Mouse (Mus musculus) testis, postnatal 10 days (tissue): ENCODE measurements around the gene Taok2.

Source experiments
- DNase-seq: peaks from one replicate; pipeline ENCODE4 v3.0.0; 2021; ENCODE audit warnings: low spot score

Gene Taok2

DNA sequence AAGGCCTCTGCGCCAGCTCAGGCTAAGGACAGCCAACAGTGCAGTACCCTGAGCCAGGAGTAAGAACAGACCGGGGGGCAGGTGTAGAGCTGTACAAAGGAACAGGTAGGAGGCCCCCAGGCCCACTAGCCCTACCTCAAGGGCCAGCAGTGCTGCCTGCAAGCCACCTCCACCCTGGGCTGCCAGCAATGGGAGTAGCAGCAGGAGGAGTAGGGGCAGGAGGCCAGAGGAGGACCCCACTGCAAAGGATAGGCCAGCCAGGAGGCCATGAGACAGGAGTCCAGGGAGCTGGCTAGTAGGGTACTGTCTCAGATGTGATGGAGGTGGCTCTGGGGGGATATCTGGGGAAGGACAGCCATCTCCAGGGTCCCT, 14.0 kb downstream of the Taok2 start:
- no peak for DNase-seq

DNA sequence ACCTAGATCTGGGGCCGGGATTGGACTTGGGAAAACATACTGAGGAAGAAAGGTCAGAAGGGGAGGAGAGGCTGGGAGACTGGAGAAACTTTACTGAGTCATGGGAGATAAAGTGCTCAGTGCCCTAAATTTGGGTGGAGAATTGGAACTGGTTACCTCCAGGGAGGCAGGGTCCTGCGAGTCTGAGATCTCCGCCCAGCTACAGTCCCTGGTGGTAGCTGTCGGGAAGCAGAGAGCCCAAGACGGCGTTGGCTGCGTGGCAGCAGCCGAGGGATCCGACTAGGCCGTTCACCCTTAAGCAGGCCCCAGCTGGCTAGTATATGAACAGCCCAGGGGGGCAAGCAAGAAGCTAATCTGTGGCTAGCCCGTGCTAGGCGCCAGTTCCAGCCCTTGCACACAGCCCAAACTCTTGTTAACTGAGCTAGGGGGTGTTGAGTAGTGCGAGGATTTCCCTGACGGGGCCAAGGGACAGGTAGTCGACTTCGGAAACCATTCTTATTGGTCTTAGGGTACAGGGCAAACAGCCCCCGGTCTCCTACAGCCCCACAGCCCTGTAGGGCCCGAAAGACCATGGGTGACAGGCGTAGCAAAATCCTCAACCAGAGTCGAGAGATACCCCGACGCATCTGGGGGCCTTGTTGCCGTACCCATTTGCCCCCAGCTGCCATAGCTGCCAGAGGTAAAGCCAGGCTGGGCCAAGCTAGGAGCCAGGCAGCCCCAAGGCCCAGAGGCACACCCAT, 14.6 kb downstream of the Taok2 start:
- no peak for DNase-seq

DNA sequence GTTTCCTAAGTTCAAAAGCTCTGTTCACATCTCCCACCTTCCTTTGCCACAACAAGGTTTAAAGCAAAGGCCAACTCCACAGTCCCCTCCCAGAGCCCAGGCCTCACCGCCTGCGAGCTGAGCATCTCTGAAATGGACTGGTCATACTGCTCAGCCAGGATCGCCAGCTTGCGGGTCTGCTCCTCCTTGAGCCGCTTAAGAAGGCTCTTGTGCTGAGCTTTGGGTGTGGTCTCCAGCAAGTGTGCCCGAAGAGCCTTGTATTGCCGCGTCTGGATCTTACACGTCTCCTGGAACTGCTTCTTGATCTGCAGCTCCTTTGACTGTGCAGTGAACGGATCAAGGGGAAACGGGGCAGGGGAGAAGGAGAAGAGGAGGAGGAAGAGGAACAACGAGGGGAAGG, 16.5 kb downstream of the Taok2 start:
- DNase-seq, result no peak

DNA sequence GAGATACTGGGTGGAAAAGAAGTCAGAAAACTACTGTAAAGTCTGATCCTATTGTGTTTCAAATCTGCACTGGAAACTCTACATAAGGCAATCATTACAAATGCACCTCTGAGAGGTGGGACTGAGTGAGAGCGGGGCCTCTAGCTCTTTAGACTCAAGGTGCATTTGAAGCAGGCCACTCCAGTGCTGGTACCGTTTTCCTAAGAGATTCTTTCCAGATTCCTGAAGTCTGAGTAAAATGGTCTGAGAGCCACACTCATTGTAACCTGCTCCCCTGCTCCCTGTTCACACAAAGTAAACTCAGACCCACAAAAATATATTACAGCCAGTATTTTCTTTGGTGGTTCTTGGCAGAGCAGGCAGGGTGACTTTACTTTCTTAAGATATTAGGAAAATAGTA, 17.0 kb downstream of the Taok2 start:
- no peak for DNase-seq

DNA sequence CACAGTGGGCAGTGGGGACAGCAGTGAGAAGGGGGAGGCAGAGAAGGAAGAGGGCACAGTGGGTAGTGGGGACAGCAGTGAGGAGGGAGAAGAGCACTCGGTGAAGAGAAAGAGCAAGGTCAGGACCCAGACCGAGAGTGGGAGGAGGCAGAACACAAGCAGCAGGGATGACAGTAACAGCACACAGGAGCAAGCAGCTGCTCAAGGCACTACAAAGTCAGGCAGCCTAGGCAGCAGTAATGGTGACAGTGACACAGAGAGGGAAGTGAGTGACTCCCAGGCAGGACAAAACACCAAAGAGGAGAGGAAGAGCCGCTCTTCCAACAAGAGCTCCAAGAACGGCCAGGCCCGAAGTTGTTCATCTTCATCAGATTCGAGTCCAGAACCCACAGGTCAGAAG, 20.7 kb downstream of the Taok2 start:
- DNase-seq, result no peak

DNA sequence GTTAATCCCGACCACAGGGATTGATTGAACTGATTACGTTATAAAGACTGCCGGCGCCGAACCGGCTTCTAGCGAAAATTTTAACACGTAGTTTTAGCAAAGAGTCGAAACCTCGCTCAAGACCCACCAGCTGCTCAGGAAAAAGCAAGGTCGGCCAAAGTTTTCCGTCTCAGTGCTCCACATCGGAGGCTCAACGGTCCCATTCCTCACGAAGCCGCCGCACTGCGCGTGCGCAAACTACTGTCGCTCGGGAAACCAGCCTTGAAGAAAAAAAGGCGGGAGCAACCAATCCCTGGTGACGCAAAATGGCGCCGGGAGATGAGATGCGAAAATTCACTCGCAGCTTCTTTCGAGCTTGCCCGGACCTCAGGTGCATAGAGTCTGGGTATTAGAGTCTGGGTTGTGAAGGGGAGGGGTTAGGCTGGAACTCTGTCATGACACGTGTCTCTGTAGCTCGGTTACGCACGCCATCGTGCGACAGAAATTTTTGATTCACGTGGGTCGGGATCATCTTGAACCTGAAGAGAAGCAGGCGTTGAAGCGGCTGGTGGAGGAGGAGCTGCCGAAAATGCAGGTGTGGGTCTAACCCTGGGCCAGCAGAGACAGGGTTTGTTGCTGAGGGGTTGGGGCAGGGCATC, 22.2 kb downstream of the Taok2 start, which contains the start of gene Ino80e:
Gene Ino80e (minus strand): TSS at position 231 of the 638 bp plus-strand sequence.
- DNase-seq, result peak; percentile 96

DNA sequence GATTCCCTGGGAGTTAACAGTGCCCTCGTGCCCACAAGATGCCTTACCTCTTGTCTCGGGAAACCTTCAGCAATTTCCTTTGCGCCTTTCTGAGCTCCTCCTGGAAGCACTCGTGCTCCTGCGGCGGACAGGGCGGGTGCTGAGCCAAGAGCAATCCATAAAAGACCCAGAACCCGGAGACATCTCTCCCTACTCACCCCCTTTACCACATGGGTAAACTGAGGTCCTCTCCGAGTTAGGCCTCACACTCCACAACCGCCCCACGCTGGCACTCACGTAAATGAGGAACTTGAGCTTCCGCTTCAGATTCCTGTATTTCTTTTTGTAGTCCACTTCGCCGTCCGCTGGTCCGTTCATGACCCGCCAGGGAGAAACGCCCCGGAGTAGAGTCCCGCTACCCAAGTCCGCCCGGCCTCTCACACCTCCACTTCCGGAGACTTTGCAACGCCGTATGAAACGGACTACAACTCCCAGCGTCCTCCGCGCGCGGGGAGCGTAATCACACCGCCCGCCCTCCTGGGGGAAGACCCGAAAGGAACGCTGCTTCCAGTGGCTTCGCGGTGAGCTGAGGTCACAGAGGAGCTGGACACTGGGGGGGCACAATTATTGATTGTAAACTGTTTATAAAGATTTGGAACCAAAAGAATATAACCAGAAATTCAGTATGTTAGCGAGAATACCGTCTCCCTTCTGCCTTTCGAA, 22.9 kb downstream of the Taok2 start, which contains the start of gene Hirip3:
Gene Hirip3 (plus strand): TSS at position 544 of the 702 bp plus-strand sequence.
- DNase-seq, result peak; percentile 96

DNA sequence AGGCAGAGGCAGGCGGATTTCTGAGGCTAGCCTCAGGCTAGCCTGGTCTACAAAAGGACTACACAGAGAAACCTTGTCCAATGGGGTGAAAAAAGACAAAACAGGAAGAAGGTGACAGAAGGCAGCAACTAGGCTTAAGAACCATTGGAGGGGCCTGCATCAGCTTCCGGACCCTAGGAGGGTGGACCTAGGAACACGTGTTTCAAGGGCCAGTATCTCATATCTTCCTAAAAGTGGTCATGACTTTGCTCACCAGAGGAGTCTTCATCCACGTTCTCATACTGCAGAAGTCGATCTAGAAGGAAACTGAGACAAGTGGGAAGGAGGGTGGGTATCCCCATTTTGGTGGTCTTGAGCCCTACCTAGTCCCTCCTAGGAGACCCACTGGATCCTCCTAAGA, 23.5 kb downstream of the Taok2 start:
- DNase-seq, result no peak

DNA sequence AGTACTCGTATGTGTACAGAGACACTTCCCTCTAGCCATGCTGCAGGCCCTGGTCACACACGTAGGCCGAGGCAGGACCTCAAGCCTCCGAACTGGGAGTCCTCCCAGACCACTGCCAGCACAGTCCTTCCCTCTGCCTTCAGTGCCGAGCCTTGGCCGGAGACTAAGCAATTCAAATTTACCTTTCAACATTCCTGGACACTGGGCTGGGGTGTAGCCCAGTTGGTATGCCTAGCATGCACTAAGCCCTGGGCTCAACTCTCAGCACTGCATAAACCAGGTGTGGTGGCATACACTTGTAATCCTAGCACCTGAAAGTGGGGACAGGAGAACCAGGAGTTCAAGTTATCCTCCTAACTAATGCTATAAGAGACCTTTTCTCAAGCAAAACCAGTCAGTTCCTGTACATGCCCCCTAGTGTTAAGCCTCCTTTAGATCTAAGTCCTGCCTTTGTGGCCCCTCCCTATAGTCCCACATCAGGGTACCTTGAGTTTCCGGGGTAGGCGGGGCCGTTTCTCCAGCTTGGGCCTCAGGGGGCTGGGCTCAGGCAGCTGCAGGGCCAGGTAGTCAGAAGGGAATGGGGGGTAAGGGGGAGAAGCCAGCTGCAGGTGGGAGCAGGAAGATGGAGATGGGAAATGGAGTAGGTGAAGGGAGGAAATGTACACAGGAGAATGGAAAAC, 27.6 kb downstream of the Taok2 start:
- DNase-seq, result no peak

DNA sequence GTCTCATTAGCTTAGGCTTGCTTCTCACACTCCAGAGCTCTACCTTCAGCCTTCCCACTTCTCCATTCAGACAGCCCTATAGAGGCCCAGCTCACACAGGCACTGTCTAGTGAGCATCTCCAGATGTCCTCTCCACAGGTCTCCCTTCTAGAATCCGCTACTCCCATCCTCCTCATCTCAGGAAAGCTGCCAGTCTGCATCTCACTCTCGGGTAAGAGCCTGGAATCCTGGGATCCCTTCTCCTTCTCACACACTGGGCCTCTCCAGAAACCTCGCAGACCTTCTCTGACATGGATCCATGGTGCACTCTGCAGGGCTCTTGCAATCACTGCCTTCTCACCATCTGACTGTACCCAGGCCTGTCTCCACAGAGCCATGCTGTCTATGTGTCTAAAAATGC, 28.9 kb downstream of the Taok2 start:
- no peak for DNase-seq

DNA sequence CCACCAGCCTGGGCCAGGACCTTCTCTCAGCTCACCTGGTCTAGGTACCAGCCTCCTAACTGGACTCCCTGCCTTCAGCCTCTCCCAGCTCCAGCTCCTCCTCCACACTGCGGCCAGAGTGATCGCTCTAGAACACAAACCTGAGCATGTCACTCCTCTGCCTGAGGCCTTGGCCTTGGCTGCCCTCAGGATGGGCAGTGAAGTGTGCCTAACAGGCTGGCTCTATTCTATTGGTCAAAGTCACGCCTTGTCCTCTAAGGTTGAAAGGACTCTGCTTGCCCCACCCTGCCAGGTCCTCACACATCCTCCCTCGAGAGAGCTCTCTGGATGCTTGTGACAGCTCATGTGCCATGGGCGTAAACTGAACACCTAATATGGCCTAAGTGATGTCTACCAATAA, 31.0 kb downstream of the Taok2 start:
- DNase-seq, result no peak

DNA sequence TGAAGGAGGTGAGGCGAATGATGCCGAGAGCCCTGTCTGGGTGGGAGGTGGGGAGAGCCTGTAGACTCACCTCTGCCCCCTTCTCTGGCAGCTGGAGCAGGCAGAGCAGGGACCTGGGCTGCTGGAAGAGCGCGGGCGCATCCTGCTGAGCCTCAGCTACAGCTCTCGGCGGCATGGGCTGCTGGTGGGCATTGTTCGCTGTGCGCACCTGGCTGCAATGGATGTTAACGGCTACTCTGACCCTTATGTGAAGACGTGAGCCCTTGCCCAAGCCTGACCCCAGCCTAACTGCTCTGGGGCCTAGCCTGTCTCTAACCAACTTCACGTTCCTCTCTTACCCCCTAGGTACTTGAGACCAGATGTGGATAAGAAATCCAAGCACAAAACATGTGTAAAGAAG, 33.3 kb downstream of the Taok2 start:
- DNase-seq, result no peak

DNA sequence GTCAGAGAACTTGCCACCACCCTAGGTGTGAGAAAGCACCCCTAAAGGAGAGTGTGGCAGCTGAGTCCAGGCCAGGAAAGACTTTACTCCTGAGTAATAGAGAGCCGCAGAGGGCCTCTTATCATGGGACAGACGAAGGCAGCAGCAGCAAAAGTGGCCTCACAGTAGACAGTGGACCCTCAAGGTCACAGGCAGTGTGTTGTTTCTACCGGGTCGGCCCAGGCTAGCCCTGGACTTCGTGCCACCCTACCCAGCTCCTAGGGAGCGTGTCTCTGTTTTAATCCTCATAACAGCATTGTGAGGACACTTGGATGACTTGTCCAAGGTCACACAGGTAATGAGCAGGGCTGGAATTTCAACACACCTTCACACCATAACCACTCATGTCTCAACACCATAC, 34.3 kb downstream of the Taok2 start:
- no peak for DNase-seq

DNA sequence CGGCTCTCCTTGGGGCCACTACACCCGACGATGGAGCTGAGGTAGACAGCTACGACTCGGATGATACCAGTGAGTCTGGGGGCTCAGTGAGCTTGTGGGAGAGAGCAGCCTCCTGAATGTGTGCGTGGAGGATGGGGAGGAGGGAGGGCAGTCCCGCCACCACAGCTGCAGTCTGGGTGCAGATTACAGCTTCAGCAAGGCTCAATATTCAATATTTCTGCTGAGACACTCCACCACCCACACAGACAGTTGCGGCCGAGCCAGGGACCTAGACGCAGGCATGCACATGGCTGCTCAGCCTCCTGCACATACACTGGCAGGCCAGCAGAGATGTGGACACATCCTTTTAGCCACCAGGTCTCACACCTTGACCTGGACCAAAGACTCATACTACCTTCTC, 35.7 kb downstream of the Taok2 start:
- no peak for DNase-seq

DNA sequence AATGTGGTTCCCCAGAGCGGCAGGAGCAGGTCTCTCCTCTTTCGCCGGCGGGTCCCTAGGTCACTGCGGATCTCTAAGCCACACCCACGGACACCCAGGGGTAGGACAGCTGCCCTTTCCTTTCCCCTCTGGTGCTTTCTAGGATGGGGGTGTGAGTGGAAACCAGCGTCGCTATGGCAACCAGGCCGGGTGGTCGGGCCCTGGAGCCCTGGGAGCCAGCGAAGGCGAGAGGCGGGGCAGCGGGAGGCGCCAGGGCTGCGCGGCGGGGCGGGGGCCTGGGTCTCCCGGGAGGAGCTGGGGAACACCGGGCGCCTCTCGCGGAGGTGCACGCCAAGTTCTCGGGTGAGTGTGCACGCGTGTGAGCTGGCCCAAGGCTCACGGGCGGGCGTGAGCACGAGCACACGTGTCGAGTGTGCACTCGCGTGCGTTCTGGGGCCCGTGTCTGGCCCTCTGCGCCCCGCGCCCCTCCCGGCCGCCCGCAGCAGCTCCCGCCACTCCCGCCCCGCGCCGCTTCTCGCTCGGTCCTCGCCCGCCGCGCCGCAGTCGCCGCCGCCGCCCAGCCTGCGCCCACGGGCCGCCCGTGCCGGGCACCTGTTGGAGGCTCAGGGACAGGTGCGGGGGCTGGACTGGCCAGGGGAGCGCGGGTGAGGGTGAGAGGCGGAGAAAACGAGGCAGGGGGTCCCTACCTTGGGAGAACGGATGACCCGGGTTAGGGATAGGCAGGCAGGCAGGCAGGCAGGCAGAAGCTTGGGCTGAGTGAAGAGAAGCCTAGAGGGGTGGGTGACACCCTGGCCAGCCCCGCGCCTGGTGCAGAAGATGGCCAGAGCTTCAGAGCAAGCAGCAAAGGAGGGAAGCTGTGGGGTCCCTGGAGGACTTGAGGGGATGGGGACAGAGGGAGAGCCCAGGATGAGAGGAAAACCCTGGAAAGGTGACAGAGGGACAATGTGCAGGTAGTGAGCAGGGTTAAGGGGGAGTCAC, 36.8 kb downstream of the Taok2 start:
- peak; percentile 74 for DNase-seq

DNA sequence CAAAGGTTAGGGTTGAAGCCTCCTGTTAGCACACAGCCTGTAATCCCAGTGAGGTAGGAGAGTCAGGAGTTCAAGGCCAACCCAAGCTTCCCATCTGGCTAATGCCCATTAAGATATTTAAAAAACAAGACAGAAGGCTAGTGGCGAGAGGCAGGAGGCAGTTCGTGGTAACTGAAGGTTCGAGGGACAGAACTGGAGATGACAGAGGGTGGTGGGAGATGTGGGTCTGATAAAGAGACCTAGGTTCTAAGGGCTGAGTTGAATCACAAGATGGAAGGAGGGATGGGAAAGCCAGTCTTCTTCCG, 37.4 kb downstream of the Taok2 start, which contains the start of gene Doc2a:
Gene Doc2a (plus strand): TSS at position 301 of the 305 bp plus-strand sequence.
- no peak for DNase-seq

DNA sequence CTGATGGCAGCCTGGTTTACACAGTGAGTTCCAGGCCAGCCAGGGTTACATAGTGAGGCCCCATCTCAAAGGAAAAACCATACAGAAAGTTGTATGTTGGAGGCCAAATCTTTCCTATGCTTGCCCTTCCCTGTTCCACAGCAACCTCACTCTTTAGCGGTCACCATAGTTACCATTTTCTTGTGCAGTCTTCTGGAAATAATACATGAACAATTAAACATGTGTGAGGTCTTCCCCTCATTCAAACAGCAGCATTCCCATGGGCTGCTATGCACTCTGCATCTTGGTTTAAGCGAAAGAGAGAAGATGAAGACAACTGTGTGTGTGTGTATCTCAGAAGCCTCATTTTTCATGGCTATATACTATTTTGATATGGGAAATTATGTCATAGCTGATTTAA, 39.0 kb downstream of the Taok2 start:
- DNase-seq, result no peak

DNA sequence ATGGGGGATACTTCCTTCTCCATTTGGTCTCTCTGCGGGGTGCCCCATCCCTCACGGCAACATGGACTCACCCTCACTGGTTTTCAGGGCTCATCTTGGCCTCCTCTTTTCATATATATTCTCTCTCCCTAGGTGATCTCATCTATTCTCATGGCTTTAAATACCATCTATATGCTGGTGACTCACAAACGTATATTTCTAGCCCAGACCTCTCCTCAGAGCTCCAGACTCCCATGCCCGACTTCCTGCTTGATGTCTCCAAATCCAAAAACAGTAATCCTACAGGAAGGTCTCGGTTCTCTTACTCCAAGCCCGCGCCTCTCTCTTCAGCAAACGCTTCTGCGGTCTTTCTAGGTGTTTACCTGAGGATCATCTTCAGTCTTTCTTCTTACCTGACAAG, 41.2 kb downstream of the Taok2 start:
- no peak for DNase-seq

DNA sequence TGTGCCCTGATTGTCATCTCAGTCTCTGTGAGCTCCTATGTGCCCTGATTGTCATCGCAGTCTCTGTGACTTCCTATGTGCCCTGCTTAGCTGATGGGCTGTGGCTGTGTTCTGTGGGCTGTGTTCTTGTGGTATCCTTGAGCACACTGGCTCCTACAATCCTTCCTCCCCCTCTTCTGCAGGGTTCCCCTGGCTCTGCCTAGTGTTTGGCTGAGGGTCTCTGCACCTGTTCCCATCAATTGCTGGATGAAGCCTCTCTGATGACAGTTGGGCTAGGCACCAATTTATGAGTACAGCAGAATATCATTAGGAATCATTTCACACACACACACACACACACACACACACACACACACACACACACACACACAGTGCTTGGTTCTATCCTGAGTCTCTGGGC, 51.2 kb downstream of the Taok2 start:
- no peak for DNase-seq

DNA sequence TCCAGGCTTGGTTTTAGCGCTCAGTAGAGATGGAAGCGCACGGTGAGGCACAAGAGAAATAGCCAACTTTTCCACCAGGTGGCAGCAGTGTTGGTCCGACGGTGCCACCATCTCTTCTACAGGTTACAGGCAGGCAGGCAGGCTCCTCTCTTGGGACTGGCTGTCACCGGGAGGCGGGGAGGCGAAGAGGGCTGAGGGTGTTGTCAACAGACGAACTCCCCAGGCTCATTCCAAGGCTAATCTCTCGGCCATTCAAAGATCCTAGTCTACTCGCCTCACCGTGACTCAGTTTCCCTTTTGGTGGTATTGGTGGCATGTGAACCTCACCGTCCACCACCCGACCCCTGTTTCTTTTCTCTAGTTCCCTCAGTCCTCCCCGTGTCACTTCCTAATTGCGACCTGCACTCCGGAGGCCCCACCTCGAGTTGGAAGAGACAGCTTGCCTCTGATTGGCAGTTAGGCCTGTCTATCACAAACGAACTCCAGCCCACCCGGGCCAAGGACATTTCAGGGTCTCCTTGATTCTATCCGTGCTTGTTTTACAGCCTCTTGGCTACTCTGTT, 52.4 kb downstream of the Taok2 start:
- DNase-seq, result peak; percentile 88

DNA sequence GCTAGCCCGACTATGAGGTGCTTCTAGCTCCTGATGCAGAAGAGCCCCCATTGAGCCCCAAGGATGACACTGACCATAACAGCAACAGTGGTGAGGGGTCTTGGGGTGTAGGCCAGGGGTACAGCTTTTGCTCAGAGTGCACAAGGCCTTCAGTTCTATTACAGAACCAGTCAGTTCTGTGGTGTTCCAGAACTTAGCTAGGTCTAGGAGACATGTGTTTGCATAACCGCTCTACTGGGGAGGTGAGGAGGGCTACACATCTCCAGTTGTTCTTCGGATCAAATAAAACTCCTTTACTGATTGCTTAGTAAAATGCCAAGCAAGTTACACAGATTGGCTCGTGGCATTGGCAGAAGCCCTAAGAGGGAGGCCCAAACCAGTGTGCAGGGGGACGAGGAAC, 53.0 kb downstream of the Taok2 start, which contains the start of gene 4930451I11Rik:
Gene 4930451I11Rik (minus strand): TSS at position 101 of the 400 bp plus-strand sequence.
- no peak for DNase-seq
